Mouse (Mus musculus) layer of hippocampus, adult 9-10 months (tissue): Measurements from ENCODE around the gene Hist1h2bh.
A peak's percentile ranks its signal among the peaks of the same experiment; 100 is the strongest.

Experiments
- DNase-seq: peaks from one replicate; pipeline ENCODE4 v3.0.0; 2022; ENCODE audit warnings: low spot score

The Hist1h2bh gene

GRCm38 (mm10) chr13:23530901-23531875 lies 12.0 kb downstream of the Hist1h2bh start, which contains the start of gene Hist1h4h:
Hist1h4h (plus strand) TSS chr13:23531050.
- peak; percentile 99 for DNase-seq

GRCm38 (mm10) chr13:23530181-23530900 lies 12.9 kb downstream of the Hist1h2bh start:
- DNase-seq, result peak; percentile 79

- no peak for DNase-seq
Observed at GRCm38 (mm10) chr13:23529480-23530165, 13.6 kb downstream of the Hist1h2bh start.

- no peak for DNase-seq
Observed at GRCm38 (mm10) chr13:23529005-23529404, 14.2 kb downstream of the Hist1h2bh start.

- DNase-seq, result peak; percentile 99
Observed at GRCm38 (mm10) chr13:23526312-23526711, 16.9 kb downstream of the Hist1h2bh start.

- DNase-seq, result no peak
Observed at GRCm38 (mm10) chr13:23525901-23526300, 17.3 kb downstream of the Hist1h2bh start.

- DNase-seq, result peak; percentile 68
Observed at GRCm38 (mm10) chr13:23524654-23525053, 18.5 kb downstream of the Hist1h2bh start.

GRCm38 (mm10) chr13:23523976-23524375 lies 19.2 kb downstream of the Hist1h2bh start:
- no peak for DNase-seq

GRCm38 (mm10) chr13:23521703-23522102 lies 21.5 kb downstream of the Hist1h2bh start:
- DNase-seq, result peak; percentile 57

- DNase-seq, result peak; percentile 84
Observed at GRCm38 (mm10) chr13:23519416-23519815, 23.8 kb downstream of the Hist1h2bh start.

- DNase-seq, result peak; percentile 88
Observed at GRCm38 (mm10) chr13:23518885-23519284, 24.3 kb downstream of the Hist1h2bh start.

GRCm38 (mm10) chr13:23518295-23518603 lies 24.9 kb downstream of the Hist1h2bh start:
- no peak for DNase-seq

GRCm38 (mm10) chr13:23517603-23518294 lies 25.4 kb downstream of the Hist1h2bh start:
- peak; percentile 97 for DNase-seq

- no peak for DNase-seq
Observed at GRCm38 (mm10) chr13:23516822-23517602, 26.2 kb downstream of the Hist1h2bh start.

GRCm38 (mm10) chr13:23515826-23516620 lies 27.2 kb downstream of the Hist1h2bh start:
- DNase-seq, result no peak

- no peak for DNase-seq
Observed at GRCm38 (mm10) chr13:23515281-23515680, 27.9 kb downstream of the Hist1h2bh start.

- no peak for DNase-seq
Observed at GRCm38 (mm10) chr13:23513517-23513916, 29.7 kb downstream of the Hist1h2bh start.

GRCm38 (mm10) chr13:23510127-23510526 lies 33.1 kb downstream of the Hist1h2bh start:
- DNase-seq, result no peak

- no peak for DNase-seq
Observed at GRCm38 (mm10) chr13:23506819-23507515, 36.2 kb downstream of the Hist1h2bh start.
